ENCODE assay signal across 1 mouse cellular context in the genomic region with DNA sequence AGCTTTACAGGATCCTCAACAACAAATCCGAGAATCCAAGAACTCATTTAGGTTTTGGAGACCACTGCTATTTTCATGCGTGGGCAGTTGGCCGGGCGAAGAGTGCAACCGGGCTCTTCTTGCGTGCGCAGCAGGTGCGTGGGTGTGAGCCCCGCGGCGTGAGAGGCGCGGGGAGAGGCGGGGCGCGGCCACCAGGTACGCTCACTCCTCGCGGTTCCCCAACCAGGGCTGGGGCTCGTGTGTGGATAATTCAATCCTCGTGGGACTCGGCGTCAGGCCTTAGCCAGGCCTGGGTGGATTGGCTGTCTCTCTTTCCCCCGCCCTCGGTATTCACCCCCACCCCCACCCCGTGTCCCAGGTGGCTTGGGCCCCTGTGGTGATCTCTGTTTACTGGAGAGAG.
TF ChIP-seq lines count a peak whose summit lies in the region.

No protein-coding gene starts in this region.

TF ChIP-seq in MEL, 35 proteins besides CTCF, POLR2A, EP300 and RAD21:
- 0 out of 2 replicates have a peak, but pooled peaks have one; percentile 16 for TF ChIP-seq POLR2AphosphoS2 (IDR thresholded peaks at IDR 0.05; ENCODE audit: low read length)
- no peak for TF ChIP-seq ZNF384 (IDR thresholded peaks at IDR 0.05; ENCODE audit: low read depth, low read length)
